Mouse (Mus musculus) erythroblast, embryonic 14.5 days (primary cell): ENCODE measurements around the gene Zfp410. TPM values are rescaled to one million over a fixed set of nuclear protein-coding genes. Genes with fewer than 3 reads are reported as not detected.
"Not testable (repeated sequence)": the region's sequence is repeated elsewhere in the genome, so short reads cannot be mapped to it uniquely, and the experiment has no call there.

Experiments used
- H3K27me3 ChIP-seq: 2 replicates; pipeline ENCODE4 v1.6.1; 2012; ENCODE audit warnings: inconsistent platforms; ENCODE audit not compliant: control insufficient read depth
- H3K36me3 ChIP-seq: 2 replicates; pipeline ENCODE4 v1.6.1; 2012; ENCODE audit warnings: mild to moderate bottlenecking, inconsistent platforms; ENCODE audit not compliant: control insufficient read depth
- H3K4me1 ChIP-seq: 2 replicates; pipeline ENCODE4 v1.6.1; 2012; ENCODE audit warnings: inconsistent platforms; ENCODE audit not compliant: control insufficient read depth
- H3K4me3 ChIP-seq: replicated peaks from 2 replicates; pipeline ENCODE3; 2012; ENCODE audit warnings: moderate library complexity, mild to moderate bottlenecking, inconsistent platforms
- H3K9me3 ChIP-seq: 2 replicates; pipeline ENCODE4 v1.6.1; 2012; ENCODE audit warnings: low read length, inconsistent platforms, mixed read lengths; ENCODE audit not compliant: control insufficient read depth
- GATA1 ChIP-seq: IDR thresholded peaks from 2 replicates; pipeline ENCODE4 v1.6.1; 2012; ENCODE audit warnings: low read length, inconsistent platforms, mixed read lengths
- TAL1 ChIP-seq: IDR thresholded peaks from 3 replicates; pipeline ENCODE4 v1.6.1; 2012; ENCODE audit warnings: low read length, inconsistent platforms, mixed read lengths
- polyA plus RNA-seq: library from polyadenylated mRNA; stranded (reverse); fragments of >175 nt; gene quantifications from 2 replicates; pipeline ENCODE4 v1.2.3, GENCODE M21; 2012

Zfp410 gene
- polyA plus RNA-seq, 1 experiment, result 0.24 TPM

GRCm38 (mm10) chr12:84336963-84337625 lies 20.4 kb downstream of the Zfp410 start:
- H3K4me1 ChIP-seq, result no peaks in the 10 kb centered on the region
- no peaks in the 10 kb centered on the region for H3K27me3 ChIP-seq
- no peak overlapping the region for H3K4me3 ChIP-seq
- H3K36me3 ChIP-seq, result peaks cover 97% of the 10 kb centered on the region
- H3K9me3 ChIP-seq, result no peaks in the 10 kb centered on the region
- no peak for TF ChIP-seq TAL1
- TF ChIP-seq GATA1, result no peak

- no peaks in the 10 kb centered on the region for H3K27me3 ChIP-seq
- peaks cover 85% of the 10 kb centered on the region for H3K36me3 ChIP-seq
- no peak overlapping the region for H3K4me3 ChIP-seq
- TF ChIP-seq TAL1, result no peak
- no peak for TF ChIP-seq GATA1
- no peaks in the 10 kb centered on the region for H3K9me3 ChIP-seq
- H3K4me1 ChIP-seq, result peaks cover 3% of the 10 kb centered on the region
Observed at GRCm38 (mm10) chr12:84347192-84347591, 30.5 kb downstream of the Zfp410 start.

DNA sequence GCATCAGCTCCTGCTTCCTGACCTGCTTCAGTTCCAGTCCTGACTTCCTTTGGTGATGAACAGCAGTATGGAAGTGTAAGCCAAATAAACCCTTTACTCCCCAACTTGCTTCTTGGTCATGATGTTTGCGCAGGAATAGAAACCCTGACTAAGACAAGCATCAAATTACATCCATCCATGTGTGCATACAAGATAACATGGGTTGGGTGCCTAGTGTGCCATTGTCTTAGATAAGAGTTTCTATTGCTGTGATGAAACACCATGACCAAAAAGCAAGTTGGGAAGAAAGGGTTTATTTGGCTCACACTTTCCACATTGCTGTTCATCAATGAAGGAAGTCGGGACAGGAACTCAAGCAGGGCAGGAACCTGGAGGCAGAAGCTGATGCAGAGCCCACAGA lies 42.0 kb downstream of the Zfp410 start:
- H3K4me1 ChIP-seq, result peaks cover 70% of the 10 kb centered on the region
- TF ChIP-seq TAL1 (peak; percentile 50; the same call in 2 of the 3 replicates), GATA1 (0 out of 2 replicates have a peak, but pooled peaks have one; percentile 28)
- H3K27me3 ChIP-seq, H3K9me3 ChIP-seq: not testable (repeated sequence)
- peak overlapping the region; percentile 23 for H3K4me3 ChIP-seq
- peaks cover 37% of the 10 kb centered on the region for H3K36me3 ChIP-seq

GRCm38 (mm10) chr12:84361555-84362489 lies 45.2 kb downstream of the Zfp410 start, which contains the start of the genes Coq6 and Fam161b:
Gene Coq6, plus strand, starts transcription at chr12:84361657.
Gene Fam161b, minus strand, starts transcription at chr12:84361833.
- H3K9me3 ChIP-seq, result no peaks in the 10 kb centered on the region
- H3K4me3 ChIP-seq, result peak within 1 kb of the TSS; percentile 94
- peaks cover 82% of the 10 kb centered on the region for H3K4me1 ChIP-seq
- peaks cover 19% of the 10 kb centered on the region for H3K36me3 ChIP-seq
- no peak for TF ChIP-seq GATA1
- TF ChIP-seq TAL1, result no peak
- no peaks in the 10 kb centered on the region for H3K27me3 ChIP-seq

DNA sequence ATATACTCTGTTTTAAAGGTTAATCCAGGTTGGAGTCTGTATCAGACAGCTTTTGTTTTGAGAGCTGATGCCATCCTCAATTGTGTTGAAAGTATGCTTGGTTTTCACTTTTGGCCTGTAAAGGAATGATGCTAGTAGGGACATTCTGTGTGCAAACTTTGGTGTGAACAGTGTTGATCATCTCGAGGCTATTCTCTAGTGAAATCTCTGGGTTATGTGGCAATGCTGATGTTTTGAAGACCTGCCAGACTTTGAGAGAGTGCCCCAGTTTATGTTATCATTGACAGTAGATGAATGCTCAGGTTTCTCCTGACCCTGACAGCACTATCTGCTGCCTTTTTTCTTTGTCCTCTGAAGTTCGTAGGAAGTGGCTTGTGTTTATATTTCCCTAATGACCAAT lies 46.2 kb downstream of the Zfp410 start:
- Histone ChIP-seq H3K36me3 (peaks cover 21% of the 10 kb centered on the region), H3K9me3 (no peaks in the 10 kb centered on the region), H3K4me3 (peak overlapping the region; percentile 94), H3K4me1 (peaks cover 79% of the 10 kb centered on the region), H3K27me3 (no peaks in the 10 kb centered on the region)
- TF ChIP-seq GATA1 (no peak), TAL1 (no peak)

DNA sequence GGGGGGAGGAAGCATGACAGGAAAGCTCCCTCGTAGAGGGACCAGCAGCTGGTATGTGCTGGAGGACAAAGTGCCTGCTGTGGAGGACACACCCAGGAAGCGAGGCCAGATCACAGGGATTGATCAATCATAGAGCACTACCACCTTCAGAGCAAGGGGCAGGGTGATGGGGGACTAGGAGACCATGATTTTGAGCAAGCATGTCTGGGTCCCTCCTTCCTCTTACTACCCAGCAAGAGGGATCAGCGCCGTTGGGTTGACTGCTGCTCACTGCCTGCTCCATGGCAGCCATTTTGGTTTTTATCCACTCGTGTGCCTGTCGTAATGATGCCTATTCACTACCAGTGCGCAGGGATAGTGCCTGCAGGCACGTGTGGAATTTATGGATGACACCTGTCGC lies 47.6 kb downstream of the Zfp410 start:
- no peaks in the 10 kb centered on the region for H3K9me3 ChIP-seq
- peaks cover 34% of the 10 kb centered on the region for H3K36me3 ChIP-seq
- no peak overlapping the region for H3K4me3 ChIP-seq
- H3K27me3 ChIP-seq, result no peaks in the 10 kb centered on the region
- TF ChIP-seq GATA1 (no peak), TAL1 (no peak)
- H3K4me1 ChIP-seq, result peaks cover 64% of the 10 kb centered on the region

GRCm38 (mm10) chr12:84365137-84365536 lies 48.5 kb downstream of the Zfp410 start:
- TF ChIP-seq TAL1 (no peak), GATA1 (no peak)
- Histone ChIP-seq H3K9me3 (no peaks in the 10 kb centered on the region), H3K36me3 (peaks cover 43% of the 10 kb centered on the region), H3K27me3 (no peaks in the 10 kb centered on the region), H3K4me3 (no peak overlapping the region), H3K4me1 (peaks cover 56% of the 10 kb centered on the region)

- Histone ChIP-seq H3K4me3 (no peak overlapping the region), H3K9me3 (no peaks in the 10 kb centered on the region), H3K36me3 (peaks cover 61% of the 10 kb centered on the region), H3K4me1 (peaks cover 42% of the 10 kb centered on the region), H3K27me3 (no peaks in the 10 kb centered on the region)
- no peak for TF ChIP-seq TAL1
- no peak for TF ChIP-seq GATA1
Observed at GRCm38 (mm10) chr12:84366971-84367370, 50.3 kb downstream of the Zfp410 start.

DNA sequence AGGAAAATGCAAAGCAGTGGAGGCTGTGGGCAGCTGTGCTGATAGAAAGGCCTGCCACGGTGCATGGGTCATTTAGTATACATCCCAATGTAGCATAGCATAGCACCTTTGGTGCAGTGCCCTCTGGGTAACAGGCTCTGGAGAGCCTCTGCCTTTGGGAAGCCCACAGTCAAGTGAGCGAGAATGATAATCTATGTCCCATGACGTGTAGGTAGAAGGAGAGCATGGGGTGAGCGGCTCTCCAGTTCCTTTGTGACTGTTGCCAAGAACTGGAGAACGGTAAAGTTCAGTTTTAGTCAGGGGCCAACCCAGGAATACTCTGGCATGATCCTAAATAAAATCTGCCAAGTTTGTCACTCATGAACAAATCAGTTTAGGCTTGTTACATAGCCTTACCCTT lies 55.0 kb downstream of the Zfp410 start:
- Histone ChIP-seq H3K4me1 (peaks cover 8% of the 10 kb centered on the region), H3K9me3 (no peaks in the 10 kb centered on the region), H3K36me3 (peaks cover 92% of the 10 kb centered on the region), H3K27me3 (no peaks in the 10 kb centered on the region), H3K4me3 (no peak overlapping the region)
- TF ChIP-seq GATA1 (no peak), TAL1 (no peak)
